Mouse (Mus musculus) MEL (cell line): Measurements from ENCODE around the gene Slc19a2.

ENCODE experiments used
- CHD2 ChIP-seq: IDR thresholded peaks from 2 replicates; pipeline ENCODE4 v1.6.1; 2011; ENCODE audit warnings: low read length, improper control_type of control experiment
- CTCF ChIP-seq, 3 experiments: IDR thresholded peaks in 2 of 3; conservative IDR thresholded peaks in 1 of 3; 2 replicates each; pipeline ENCODE4 v1.5.1; 2011 to 2012; ENCODE audit warnings: low read length in 3 of 3, low read depth in 2 of 3, mild to moderate bottlenecking in 2 of 3, improper control_type of control experiment in 1 of 3, inconsistent platforms in 1 of 3, mixed read lengths in 1 of 3, moderate library complexity in 1 of 3; ENCODE audit not compliant: control insufficient read depth in 1 of 3, insufficient read depth in 1 of 3, poor library complexity in 1 of 3, severe bottlenecking in 1 of 3
- GATA1 ChIP-seq: IDR thresholded peaks from 2 replicates; pipeline ENCODE4 v1.6.1; 2011; ENCODE audit warnings: low read depth, low read length, improper control_type of control experiment
- MAFK ChIP-seq: IDR thresholded peaks from 2 replicates; pipeline ENCODE4 v1.6.1; 2011; ENCODE audit warnings: low read depth, mild to moderate bottlenecking, low read length, improper control_type of control experiment, borderline replicate concordance
- MYC ChIP-seq: IDR thresholded peaks from 2 replicates; pipeline ENCODE4 v1.6.1; 2011; ENCODE audit warnings: low read depth, mild to moderate bottlenecking, low read length, improper control_type of control experiment, moderate library complexity
- SMC3 ChIP-seq: IDR thresholded peaks from 2 replicates; pipeline ENCODE4 v1.6.1; 2011; ENCODE audit warnings: low read depth, low read length, improper control_type of control experiment

DNA sequence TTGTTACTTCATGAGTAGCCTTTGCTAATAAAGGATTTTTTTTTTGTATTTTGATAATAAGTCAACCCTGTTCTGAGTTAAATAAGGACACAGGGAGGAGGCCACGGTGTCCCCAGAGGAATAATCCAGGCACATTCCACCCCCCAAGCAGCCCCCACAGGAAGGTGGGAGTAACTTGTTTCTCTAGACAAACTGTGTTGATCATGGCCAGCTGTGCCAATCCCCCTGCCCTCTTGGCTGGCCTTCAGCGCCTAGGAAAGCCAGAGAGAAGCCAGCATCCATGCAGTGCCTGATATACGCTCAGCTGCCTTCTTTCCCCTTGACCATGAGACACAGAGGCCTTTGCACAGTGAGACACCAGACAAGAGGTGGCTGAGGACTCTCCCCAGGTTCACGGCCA lies 49.3 kb upstream of the Slc19a2 start:
- no peak for TF ChIP-seq MAFK
- no peak for TF ChIP-seq CHD2
- TF ChIP-seq CTCF (IDR thresholded peaks at IDR 0.05 in 2 of 3, conservative IDR thresholded peaks at IDR 0.05 in 1 of 3; ENCODE audit: control insufficient read depth in 1 of 3, insufficient read depth in 1 of 3, low read depth in 2 of 3, low read length in 3 of 3, poor library complexity in 1 of 3, severe bottlenecking in 1 of 3): no peak
- TF ChIP-seq GATA1: no peak
- TF ChIP-seq SMC3: no peak
- no peak for TF ChIP-seq MYC
